Mouse (Mus musculus): Measurements from ENCODE around the gene Gna15.

DNA sequence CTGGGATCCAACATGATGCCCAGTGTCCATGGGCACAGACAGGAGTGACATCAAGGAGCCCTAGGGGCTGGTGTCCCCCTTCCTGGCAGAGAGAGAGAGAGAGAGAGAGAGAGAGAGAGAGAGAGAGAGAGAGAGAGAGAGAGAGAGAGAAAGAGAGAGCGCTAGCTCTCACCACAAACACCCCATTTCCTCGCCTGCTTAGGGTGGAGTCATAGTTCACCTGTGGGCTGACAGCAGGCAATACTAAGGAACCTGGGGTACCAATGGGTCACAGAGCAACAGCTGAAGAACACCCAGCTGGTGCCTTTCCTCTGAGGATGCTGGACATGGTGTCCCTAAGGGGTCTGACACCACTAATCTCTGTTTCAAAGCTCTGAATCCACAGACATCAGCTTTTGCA is 13.4 kb upstream of the Gna15 start:
- TF ChIP-seq CTCF (IDR thresholded peaks at IDR 0.05) (no peak), EP300 (IDR thresholded peaks at IDR 0.05) (no peak)
